Comparison of ENCODE assay signal across 1 mouse cellular context in genomic region chr7:29026811-29027210, GRCm38 (mm10).
TF ChIP-seq lines count a peak whose summit lies in the region.

No protein-coding gene starts in this region.

TF ChIP-seq in CH12.LX, 34 proteins besides CTCF, POLR2A, EP300 and RAD21 (continued from another document):
- TF ChIP-seq KAT2A (IDR thresholded peaks at IDR 0.05; ENCODE audit: insufficient replicate concordance, low read length), result no peak
- no peak for TF ChIP-seq UBTF (IDR thresholded peaks at IDR 0.05; ENCODE audit: low read depth, low read length)
- TF ChIP-seq JUND (conservative IDR thresholded peaks at IDR 0.05; ENCODE audit: low read depth, low read length), result no peak; the same call in 1 of the 2 replicates
- no peak for TF ChIP-seq CHD1 (IDR thresholded peaks at IDR 0.05; ENCODE audit: low read depth, low read length)
- TF ChIP-seq MEF2A (IDR thresholded peaks at IDR 0.05; ENCODE audit: borderline replicate concordance, low read depth, low read length), result 0 out of 2 replicates have a peak, but pooled peaks have one; percentile 21
- TF ChIP-seq USF1 (IDR thresholded peaks at IDR 0.05; ENCODE audit: low read depth, low read length), result no peak
- no peak for TF ChIP-seq ZC3H11A (IDR thresholded peaks at IDR 0.05; ENCODE audit: low read depth, low read length)
- peak; percentile 23; the same call in 1 of the 2 replicates for TF ChIP-seq MYC (IDR thresholded peaks at IDR 0.05; ENCODE audit: low read depth, low read length)
- TF ChIP-seq ZKSCAN1 (IDR thresholded peaks at IDR 0.05; ENCODE audit: borderline replicate concordance, low read depth, low read length), result peak; percentile 88
- peak; percentile 62 for TF ChIP-seq BHLHE40 (IDR thresholded peaks at IDR 0.05; ENCODE audit: low read depth, low read length)
- TF ChIP-seq HCFC1 (IDR thresholded peaks at IDR 0.05; ENCODE audit: low read depth, low read length), result no peak; the same call in 1 of the 2 replicates
- TF ChIP-seq NELFE (IDR thresholded peaks at IDR 0.05; ENCODE audit: low read depth, low read length), result no peak
- no peak; the same call in 1 of the 2 replicates for TF ChIP-seq ETS1 (conservative IDR thresholded peaks at IDR 0.05; ENCODE audit: low read depth, low read length)
- TF ChIP-seq JUN (IDR thresholded peaks at IDR 0.05; ENCODE audit: insufficient read depth, low read depth, low read length), result no peak
- TF ChIP-seq PAX5 (IDR thresholded peaks at IDR 0.05; ENCODE audit: low read length), result no peak
- TF ChIP-seq IRF4 (IDR thresholded peaks at IDR 0.05; ENCODE audit: low read depth, low read length), result peak; percentile 53
- no peak for TF ChIP-seq MAFK (IDR thresholded peaks at IDR 0.05; ENCODE audit: insufficient replicate concordance, low read length)
- no peak for TF ChIP-seq MAX (IDR thresholded peaks at IDR 0.05; ENCODE audit: low read length)
- TF ChIP-seq MXI1 (IDR thresholded peaks at IDR 0.05; ENCODE audit: low read depth, low read length), result peak; percentile 14; the same call in 1 of the 2 replicates
- no peak for TF ChIP-seq TCF12 (IDR thresholded peaks at IDR 0.05; ENCODE audit: low read depth, low read length)
- TF ChIP-seq USF2 (conservative IDR thresholded peaks at IDR 0.05; ENCODE audit: low read depth, low read length), result no peak
- TF ChIP-seq CHD2 (IDR thresholded peaks at IDR 0.05; ENCODE audit: low read length), result no peak
- no peak for TF ChIP-seq GABPA (IDR thresholded peaks at IDR 0.05; ENCODE audit: insufficient replicate concordance, low read depth, low read length)
- no peak for TF ChIP-seq E2F4 (IDR thresholded peaks at IDR 0.05; ENCODE audit: insufficient replicate concordance, low read depth, low read length)
- TF ChIP-seq SMC3 (IDR thresholded peaks at IDR 0.05; ENCODE audit: low read depth, low read length), result peak; percentile 30
- TF ChIP-seq ELF1 (IDR thresholded peaks at IDR 0.05; ENCODE audit: low read depth, low read length), result no peak
- TF ChIP-seq MAZ (IDR thresholded peaks at IDR 0.05; ENCODE audit: low read depth, low read length), result 0 out of 2 replicates have a peak, but pooled peaks have one; percentile 9
- TF ChIP-seq ZNF384 (IDR thresholded peaks at IDR 0.05; ENCODE audit: low read depth, low read length), result no peak
- TF ChIP-seq TBP (conservative IDR thresholded peaks at IDR 0.05; ENCODE audit: low read depth, low read length), result no peak
TF ChIP-seq in CH12.LX: peak in this region for 9.
